Mouse (Mus musculus) ZHBTc4 (cell line): Measurements from ENCODE around the gene Cdc42ep3.
A peak's percentile ranks its signal among the peaks of the same experiment; 100 is the strongest.

ENCODE experiments used
- DNase-seq: peaks from one replicate; pipeline ENCODE4 v3.0.0-alpha.2; 2011; ENCODE audit warnings: low read depth, low spot score

Gene Cdc42ep3

DNA sequence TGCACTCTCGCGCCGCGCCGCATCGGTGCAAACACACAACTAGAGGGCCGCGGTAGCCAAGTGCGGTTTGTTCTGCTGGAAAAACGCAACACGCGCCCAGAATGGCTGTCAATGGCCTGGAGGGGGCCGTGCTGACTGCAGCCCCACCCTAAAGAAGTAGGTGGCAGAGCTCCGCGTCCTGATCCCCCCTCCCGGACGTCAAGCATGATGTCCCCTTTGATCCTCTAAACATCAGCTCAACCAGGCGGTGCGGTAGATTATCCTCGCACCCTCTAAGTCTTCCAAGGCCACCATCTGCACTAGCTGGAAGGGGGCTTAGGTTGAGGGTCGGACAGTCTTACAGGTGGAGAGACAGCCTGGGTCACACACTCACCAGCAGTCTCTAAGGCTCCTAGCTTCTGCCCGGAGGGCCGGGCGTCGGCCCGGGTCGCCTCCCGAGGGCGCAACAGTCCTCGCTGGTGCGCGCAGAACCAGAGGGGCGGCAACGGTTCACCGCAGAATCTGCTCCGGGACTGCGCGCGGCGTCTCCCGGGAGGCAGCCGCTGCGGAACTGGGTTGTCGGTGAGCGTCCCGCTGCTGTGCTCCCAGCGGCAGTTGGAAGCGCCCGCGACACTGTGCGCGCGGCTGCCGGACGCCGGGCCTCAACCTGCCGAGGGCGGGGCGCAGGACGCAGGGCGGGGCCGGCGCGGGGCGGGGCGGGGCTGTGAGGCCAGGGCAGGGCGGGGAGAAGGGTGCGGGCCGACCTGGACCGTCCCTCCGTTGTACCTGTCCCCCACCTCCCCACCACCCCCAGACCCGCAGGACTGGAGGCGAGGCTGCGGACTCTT, at the start of gene Cdc42ep3:
Cdc42ep3 (minus strand) TSS at position 648 of the 827 bp plus-strand sequence.
- DNase-seq: peak; percentile 67

DNA sequence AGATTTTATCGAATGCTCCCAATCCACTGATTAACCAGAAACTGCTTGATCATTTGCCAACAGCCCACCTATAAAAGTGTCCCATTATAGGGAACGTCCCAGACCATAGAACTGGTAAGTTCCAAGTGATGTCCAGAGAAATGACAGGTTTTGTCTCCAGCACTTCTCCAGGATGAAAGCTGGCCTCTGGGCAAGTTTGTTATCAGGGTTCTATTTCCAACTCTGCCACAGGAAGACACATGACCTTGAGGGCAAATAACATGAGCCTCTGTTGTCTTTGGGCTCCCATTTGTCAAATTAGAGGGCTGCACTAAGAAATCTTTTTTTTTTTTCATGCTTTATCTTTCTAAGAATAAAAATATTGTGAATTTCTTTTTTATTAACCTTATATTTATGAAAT, 45.5 kb upstream of the Cdc42ep3 start:
- no peak for DNase-seq

DNA sequence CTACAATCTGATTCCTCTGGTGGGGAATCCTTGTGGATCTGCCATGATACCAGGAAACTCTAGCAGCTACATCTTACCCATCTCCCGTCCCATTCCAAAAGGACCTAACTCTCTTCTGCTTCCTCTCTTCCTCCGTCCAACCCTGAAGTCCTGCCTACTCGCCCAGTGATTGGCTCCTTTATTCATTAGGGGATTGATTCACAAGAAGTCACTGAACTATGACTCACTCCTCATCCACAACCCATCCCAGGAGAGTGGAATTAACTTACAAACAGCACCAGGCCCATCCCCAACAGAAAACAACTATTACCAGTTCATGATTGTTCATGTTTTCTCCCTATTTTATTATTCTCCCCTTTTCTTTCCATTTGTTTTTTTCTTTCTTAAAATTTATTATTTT, 43.5 kb upstream of the Cdc42ep3 start:
- no peak for DNase-seq

DNA sequence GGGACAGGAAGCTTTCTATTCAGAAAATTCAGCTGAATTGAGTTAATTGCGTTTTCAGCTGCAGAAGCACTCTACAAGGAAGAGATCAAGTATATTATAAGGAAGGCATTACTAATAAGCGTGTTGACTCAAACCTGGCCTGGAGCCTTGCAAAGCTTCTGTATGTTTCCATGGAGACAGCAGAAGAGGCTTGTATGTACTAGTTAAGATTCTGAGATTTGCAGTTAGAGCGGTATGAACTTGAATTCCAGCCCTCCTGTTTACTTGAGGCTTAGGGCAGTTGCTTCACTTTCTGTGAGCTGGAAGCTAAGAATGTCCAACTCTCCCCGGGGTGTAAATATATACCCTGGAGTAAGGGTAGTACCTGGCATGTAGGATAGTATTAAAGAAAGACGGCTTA, 39.9 kb upstream of the Cdc42ep3 start:
- DNase-seq: no peak

DNA sequence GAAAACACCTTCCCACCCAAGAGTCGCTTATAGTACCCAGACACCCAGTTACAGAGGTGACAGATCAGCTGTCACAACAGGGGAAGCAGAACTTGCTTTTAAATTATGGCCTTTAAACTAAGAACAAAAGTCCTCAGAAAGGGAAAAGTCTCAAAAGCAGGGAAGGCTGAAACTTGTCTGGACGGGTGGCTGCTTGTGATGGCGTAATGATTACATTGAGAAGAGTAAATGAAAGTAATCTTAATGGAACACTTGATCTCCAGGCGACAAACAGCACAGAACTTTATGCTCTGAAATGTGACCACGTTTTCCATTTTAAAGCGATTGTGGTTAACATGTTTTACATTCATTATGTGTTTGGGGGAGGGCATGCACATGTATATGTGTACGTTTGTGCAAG, 39.0 kb upstream of the Cdc42ep3 start:
- DNase-seq: no peak

DNA sequence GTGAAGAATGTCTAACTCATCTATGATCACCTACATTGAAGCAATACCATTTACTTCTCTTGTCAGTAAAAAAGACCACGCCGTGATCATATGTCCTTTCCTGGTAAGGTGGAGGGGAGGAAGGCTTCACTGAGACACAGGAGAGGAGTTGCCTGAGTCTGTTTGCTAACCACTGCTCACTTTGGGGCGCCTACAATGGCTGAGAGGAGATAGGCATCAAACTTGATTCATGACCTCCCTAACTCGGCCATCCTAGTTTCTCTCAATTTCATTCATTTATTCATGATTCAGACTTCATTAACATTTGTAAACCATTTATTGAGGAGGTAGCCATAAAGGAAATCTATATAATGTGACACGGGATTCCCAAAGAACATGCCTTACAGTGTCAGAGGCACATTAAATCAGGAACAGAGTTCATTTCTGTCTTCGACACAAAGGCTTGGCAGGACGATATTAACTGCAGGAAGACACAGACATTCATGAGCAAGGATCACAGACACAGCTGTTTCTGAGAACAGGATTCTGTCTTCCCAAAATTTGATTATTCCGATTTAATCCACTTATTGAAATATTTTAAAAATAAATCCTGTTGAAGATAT, 32.7 kb upstream of the Cdc42ep3 start:
- DNase-seq: no peak

DNA sequence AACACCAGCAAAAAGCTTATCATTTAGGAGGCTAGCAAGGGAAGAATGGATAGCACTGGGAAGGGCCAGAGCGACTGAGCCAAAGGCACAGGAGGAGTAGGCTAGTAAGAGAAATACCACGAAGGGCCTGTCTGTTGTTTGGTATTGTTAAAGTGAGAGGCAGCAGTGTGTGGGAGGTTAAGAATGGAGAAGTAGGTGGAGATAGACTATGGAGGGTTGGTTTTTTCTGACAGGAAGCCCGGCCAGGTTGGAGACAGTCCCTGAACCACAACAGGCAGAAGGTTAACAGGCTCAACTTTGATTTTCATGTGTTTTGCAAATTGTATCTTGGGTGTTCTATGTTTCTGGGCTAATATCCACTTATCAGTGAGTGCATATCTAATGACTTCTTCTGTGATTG, 26.6 kb upstream of the Cdc42ep3 start:
- DNase-seq: no peak

DNA sequence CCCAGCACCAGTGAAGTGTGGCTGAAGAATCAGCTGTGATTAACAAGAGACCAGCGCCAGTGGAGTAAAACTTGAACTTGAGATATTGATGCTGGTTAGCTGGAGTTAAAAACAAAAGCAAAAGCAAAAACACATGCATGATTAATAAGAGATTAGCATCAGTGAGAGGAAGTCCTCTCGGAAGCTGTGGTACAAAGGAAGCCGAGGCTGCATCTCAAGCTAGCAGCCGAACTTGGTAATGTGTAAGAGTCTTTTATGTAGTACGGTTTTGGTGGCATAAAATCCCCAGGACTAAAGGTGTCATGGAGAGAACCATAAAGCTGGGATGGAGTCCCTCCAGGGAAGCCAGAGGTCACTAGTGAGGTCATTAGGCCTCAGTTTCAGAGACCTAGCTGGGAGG, 24.3 kb upstream of the Cdc42ep3 start:
- no peak for DNase-seq

DNA sequence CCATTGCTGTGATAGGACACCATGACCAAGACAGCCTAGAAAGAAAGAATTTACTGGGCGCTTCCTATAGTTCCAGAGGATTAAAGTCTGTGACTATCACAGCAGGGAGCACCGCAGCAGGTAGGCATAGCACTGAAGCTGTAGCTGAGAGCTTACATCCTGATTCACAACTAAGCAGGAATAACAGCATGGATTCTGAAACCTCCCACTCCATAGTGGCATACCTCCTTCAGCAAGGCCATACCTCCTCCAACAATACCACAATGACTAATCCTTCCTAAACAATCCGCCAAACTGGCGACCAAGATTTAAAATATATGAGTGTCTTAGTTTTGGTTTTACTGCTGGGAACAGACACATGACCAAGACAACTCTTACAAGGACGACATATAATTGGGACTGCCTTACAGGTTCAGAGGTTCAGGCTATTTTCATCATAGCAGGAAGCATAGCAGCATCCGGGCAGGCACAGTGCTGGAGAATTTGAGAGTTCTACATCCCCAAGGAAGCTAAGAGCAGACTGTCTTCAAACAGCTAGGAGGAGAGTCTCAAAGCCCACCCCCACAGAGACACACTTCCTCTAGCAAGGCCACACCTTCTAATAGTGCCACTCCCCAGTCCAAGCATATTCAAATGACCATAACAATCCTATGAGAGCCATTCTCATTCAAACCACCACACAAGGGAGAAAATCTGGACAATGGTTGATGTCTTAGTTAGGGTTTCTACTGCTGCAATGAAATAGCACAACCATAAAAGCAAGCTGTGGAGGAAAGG, 21.7 kb upstream of the Cdc42ep3 start:
- DNase-seq: peak; percentile 12

DNA sequence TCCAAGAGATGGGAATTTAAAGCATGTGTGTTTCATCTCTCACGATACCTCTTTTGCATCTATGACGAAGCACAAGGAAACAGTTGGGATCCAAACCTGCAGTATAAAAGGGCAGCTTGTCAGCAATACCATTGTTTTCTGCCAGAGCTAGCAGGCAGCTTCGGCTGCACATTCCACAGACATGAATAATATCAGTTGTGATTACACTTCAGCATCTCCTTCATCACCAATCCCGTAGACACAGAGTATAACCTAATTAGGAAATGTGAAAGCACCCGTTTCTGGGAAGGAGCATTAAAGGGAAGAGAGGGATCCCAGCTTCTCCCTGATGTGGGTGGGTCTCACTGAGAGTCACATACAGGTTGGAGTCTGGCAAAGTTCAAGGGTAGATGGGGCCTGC, 18.1 kb upstream of the Cdc42ep3 start:
- DNase-seq: no peak

DNA sequence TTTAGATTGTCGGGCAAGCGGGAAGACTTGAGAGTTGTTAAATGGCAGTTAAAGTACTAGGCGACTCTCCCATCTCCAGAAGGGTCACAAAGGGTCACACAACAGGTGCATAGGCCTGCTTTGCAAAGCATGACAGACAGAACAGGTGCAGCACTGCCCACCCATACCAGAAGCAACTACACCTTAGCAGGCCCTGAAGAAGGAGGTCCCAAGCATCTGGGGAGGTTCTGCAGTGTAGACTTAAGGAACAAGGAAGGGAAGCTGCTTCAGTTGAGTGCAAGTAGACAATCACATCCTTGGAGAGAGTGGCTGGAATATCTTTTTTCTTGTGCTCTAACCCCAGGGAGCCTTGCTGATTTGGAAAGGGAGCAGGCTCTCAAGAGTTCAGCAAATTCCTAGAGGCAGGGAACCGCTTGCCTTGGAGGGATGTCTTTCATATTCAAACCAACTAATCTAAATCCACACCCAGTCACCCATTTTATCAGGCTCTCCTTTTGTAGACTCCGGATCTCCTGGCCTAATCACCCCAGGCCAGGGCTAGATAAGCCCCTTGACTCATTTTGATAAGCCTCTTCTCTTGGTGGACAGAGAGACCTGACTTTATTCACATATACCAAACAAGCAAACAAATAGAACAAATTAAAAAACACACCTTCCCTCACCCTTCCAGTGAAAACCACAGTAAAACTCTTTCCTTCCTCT, 10.0 kb upstream of the Cdc42ep3 start:
- DNase-seq: peak; percentile 89

DNA sequence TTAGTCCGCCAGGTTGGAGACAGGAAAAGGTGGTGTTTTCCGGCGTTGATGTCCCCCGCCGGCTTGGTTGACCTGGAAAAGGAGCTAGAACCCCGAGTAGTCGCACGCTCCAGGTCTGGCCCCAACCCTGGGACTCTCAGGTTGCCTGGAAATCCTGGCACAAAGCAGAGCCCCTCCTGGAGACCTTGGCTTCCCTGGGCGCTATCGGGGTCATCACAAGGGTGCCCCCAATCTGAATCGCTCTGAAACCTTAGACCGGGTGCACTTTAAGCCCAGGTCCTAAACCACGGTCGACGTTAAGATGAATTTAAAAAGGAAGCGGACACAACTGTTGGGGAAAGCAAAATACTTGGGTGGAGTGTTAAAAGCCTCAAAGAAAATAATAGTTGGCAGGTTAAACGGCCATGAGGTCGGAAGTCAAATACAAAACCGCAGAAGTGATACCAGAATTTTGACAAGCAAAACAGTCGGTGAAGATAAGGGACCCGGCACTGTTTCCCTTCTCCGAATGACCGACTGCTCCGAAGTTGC, 1.2 kb upstream of the Cdc42ep3 start:
- peak; percentile 45 for DNase-seq

DNA sequence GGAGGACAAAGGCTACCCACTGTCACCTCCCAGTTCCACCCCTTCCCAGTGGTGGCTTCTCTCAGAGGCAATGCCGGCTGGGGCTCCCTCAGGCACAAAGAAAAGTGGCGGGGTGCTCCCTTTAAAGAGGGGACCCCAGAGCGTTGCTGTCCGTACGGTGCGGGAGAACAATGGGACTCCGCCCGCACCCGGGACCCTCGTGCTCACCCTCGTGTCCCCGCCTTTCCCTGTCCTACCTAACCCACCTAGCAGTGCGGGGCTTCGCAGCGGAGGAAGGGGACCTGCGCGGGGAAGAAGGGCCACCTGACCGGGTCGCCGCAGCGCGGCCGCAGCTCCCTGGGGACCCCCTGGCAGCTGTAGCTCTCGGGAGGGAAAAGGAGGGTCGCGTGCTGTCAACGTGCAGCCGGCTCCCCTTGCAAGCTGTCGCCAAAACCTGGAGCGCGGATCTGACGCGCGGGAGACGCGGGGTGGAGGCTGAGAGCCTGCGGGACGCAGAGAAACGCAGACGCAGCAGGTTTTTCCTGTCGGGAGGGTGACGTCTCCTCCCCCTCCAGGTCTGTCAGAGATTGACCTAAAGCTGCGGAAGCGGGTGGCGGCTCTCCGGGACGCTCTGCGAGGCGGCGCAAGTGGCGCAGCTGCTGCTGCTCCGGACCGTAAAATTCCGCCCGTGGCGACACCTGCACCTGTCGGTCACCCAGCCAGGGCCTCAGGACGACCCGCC, 540 bp upstream of the Cdc42ep3 start:
- DNase-seq: peak; percentile 77

DNA sequence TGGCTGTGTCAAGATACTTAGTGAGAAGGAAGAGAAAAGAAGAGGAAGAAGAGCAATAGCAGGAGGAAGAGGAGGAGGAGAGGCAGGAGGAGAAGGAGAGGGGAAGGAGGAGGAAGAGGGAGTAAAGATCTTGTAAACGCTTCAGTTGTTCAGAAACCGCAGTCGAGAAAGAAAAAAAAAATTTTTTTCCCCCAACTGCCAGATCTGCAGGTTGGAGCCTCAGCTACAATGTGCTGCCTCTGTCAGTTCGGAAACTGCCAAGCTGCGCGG, 782 bp downstream of the Cdc42ep3 start:
- DNase-seq: no peak

DNA sequence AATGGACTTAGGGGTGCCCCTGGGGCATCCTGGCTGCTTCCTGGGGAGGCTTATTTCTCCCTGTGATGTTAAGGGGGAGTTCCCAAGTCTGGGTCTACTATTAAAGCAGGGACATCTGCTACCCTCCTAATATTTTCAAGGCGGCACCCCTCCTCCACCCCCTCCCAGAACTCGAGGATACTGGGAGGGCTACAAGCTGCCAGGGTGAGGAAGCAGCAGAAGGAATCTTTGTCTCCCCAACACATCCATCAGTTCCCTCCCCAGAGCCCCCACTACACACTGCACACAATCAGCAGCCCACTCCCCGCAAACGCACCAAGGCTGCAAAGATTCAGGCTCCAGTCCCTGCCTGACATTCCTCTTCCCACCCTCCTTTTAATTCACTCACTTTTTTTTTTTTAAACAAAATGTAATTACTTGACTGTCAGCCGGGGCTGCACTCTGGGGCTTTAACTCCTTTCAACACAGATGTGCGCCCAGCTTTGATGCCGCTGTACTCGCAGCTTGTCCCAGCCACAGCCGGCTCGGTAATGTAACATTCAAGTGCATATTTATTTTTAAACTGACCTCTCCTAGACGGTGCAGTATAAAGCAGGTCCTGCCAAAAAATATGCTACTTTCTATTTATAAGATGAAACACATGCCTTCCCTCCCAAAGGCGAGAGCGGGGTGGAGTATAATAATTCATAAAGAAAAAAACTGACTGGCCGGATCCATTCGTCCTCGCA, 1.3 kb downstream of the Cdc42ep3 start:
- DNase-seq: no peak

DNA sequence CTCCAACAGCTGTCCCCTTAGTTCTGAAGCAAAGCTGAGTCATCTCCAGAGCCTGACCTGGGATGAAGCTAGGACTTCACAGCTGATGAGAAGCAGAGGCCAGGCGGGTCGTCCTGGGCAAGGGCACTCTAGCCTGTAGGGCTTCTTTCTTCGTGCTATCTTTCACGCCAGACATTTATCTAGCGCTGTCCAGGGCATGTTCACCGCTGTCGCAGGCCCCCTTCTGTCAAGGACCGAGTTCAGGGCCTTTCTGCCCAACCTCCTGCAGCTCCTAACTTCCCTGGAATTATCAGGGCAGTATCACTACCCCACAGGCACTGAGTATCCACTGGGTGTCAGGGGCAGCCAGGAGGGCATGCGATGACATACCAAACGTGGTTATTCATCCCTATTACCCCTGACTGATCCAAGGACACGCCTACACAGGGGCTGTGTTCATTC, 4.1 kb downstream of the Cdc42ep3 start:
- DNase-seq: no peak

DNA sequence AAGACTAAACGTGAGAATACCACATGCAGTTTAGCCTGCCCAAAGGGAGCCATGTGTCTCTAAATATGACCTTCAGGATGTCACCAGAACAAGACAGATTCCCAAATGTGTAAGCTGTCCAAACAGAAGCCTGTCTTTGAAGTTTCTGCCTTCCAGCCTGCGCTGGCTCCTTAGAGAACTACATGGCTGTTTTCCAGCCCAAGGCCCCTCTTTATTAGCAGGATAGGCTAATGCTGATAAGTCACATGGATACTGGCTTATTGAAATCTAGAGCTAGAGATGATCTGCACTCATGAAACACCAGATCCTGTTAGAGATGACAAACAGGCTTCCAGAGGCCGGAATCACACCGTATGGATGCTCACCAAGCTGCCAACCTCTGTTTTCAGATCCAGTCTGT, 5.5 kb downstream of the Cdc42ep3 start:
- DNase-seq: no peak

DNA sequence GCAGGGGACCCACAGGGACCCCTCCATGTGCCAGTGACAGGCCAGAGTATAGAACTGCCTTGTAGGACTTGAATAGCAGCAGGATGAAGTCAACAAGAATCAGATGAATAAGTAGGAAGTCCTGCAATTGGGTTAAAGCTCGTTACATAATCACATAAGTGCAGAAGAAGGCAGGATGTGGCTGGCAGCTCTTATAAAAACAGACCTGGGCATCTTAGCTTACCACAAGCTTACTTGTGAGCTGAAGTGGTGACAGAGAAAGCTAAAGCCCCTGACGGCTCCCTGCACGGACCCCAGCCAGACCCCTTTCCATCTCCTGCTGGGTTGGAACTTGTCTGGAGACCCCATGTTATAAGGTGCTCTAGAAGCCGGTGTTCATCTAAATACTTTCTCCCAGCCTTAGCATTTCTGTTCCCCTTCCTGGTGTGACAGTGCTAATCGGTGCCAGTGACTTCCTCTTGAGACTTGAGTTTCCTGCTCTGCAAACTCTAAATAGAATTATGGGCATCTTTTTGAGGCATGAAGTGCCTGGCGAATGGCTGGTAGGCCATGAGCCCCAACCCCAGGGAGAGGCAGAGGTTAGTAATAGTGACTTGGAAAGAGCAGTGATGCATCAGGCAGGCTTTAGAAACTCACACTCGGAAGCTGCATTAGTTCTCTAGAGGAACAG, 6.8 kb downstream of the Cdc42ep3 start:
- DNase-seq: no peak

DNA sequence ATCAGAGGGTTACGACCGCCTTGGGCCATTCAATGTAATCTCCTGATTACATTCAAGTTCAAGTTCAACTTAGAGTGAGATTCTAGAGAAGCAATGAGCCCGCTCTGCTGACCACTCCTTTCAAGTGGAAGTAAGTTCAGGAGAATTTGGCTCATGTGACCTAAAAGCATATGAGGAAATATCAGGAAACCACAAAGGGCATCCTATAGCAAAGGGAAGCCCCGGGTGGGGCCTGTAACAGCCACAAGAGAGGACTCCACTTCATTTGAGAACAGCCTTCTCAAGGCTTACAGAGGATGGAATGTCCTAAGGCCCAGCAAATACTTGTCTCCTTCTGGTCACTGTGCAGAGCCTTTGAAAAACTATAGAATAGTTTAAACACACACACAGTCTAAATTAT, 7.6 kb downstream of the Cdc42ep3 start:
- no peak for DNase-seq
